21 mouse cellular contexts compared by ENCODE assay signal in the genomic region with DNA sequence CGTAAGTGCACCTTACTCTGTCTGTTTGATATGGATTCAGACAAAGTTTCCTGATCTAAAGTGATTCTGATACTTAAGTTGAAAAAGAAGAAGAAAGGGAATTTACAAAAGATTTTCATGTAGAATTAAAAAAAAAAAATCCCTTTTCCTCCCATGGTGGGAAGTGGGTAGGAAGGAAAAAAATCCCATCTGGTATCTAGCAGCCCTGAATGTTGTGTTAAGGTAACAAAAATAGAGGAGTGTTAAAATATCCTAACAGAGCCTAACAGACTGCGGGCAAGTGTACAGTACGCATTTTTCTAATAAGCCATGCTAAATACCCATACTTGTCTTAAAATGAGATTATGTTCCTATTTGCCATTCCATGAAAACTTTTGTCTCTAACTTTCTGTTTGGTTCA.
"Had no signal": no experiment of that assay in that cellular context is flagged by ENCODE, and none has a peak within 500 bp of the region (broad histone marks: within the 10 kb centered on the region; RNA-seq: fewer than 3 reads in every experiment).

No protein-coding gene starts in this region.

- H3K4me3 ChIP-seq: gastrocnemius, adult 2 months; heart, embryonic 13.5 days; heart, embryonic 15.5 days; hindbrain, embryonic 10.5 days; hindbrain, embryonic 12.5 days; intestine, embryonic 15.5 days; left cerebral cortex, adult 2 months; limb, embryonic 10.5 days; limb, embryonic 12.5 days; liver, embryonic 13.5 days; liver, embryonic 15.5 days had no signal

- H3K27ac ChIP-seq: gastrocnemius, adult 2 months; heart, embryonic 13.5 days; heart, embryonic 15.5 days; hindbrain, embryonic 10.5 days; hindbrain, embryonic 12.5 days; hindbrain, embryonic 14.5 days; intestine, embryonic 15.5 days; left cerebral cortex, adult 2 months; limb, embryonic 10.5 days; limb, embryonic 12.5 days; liver, embryonic 13.5 days; liver, embryonic 15.5 days had no signal

- DNase-seq: gastrocnemius, adult 2 months; gastrocnemius, postnatal 10 days; gastrocnemius, postnatal 25 days; heart, postnatal 4 days; kidney, adult 18-20 months; kidney, adult 8-10 months; kidney, postnatal 10 days; kidney, postnatal 25 days; kidney, postnatal 4 days; liver; liver, embryonic 13.5 days had no signal
